Mouse (Mus musculus): ENCODE measurements around the gene Map3k14. TPM values are rescaled to one million over a fixed set of nuclear protein-coding genes. Genes with fewer than 3 reads are reported as not detected.

Map3k14 gene
- total and polyA plus RNA-seq, 2 experiments from 2014 or later = 1.5 to 6.7 TPM

GRCm38 (mm10) chr11:103170494-103171285 lies 96.6 kb downstream of the Map3k14 start, which contains the start of gene Fmnl1:
TSS of gene Fmnl1 (plus strand) at chr11:103171107.
- H3K27me3 ChIP-seq (ENCODE audit: insufficient read depth, low read length) = no peaks in the 10 kb centered on the region
- no peak for TF ChIP-seq CTCF (IDR thresholded peaks at IDR 0.05; ENCODE audit: low read depth)
- H3K4me1 ChIP-seq (ENCODE audit: insufficient read depth, low read length) = peaks cover 6% of the 10 kb centered on the region
- no peaks in the 10 kb centered on the region for H3K9me3 ChIP-seq (ENCODE audit: low read length)
- peak within 1 kb of the TSS; percentile 65 for H3K27ac ChIP-seq
- peak within 1 kb of the TSS; percentile 84 for H3K9ac ChIP-seq (replicated peaks; ENCODE audit: low read length)
- WGBS = under 1% methylated on average over 56 of the region's 84 CpGs
- peak; percentile 79 for ATAC-seq
- peak within 1 kb of the TSS; percentile 74 for H3K4me3 ChIP-seq (ENCODE audit: low read length)
- peak within 1 kb of the TSS; percentile 86 for H3K4me2 ChIP-seq (ENCODE audit: low read depth, low read length)
- H3K36me3 ChIP-seq (ENCODE audit: insufficient read depth, low read length) = no peaks in the 10 kb centered on the region
- DNase-seq (ENCODE audit: low spot score) = peak; percentile 80

GRCm38 (mm10) chr11:103170111-103170493 lies 97.2 kb downstream of the Map3k14 start:
- peak overlapping the region; percentile 86 for H3K4me2 ChIP-seq (ENCODE audit: low read depth, low read length)
- H3K4me3 ChIP-seq (ENCODE audit: low read length) = peak overlapping the region; percentile 74
- no peaks in the 10 kb centered on the region for H3K36me3 ChIP-seq (ENCODE audit: insufficient read depth, low read length)
- H3K9me3 ChIP-seq (ENCODE audit: low read length) = no peaks in the 10 kb centered on the region
- ATAC-seq (peak; percentile 8; the same call in 1 of the 2 replicates), DNase-seq (ENCODE audit: low spot score) (no peak)
- TF ChIP-seq CTCF (IDR thresholded peaks at IDR 0.05; ENCODE audit: low read depth) = no peak
- H3K4me1 ChIP-seq (ENCODE audit: insufficient read depth, low read length) = peaks cover 6% of the 10 kb centered on the region
- H3K9ac ChIP-seq (replicated peaks; ENCODE audit: low read length) = peak overlapping the region; percentile 84
- H3K27ac ChIP-seq = peak overlapping the region; percentile 65; the same call in 1 of the 2 replicates
- no peaks in the 10 kb centered on the region for H3K27me3 ChIP-seq (ENCODE audit: insufficient read depth, low read length)
- WGBS = 34% methylated on average over 3 of the region's 3 CpGs

Other genes starting within 250 kb of the Map3k14 start
- 61.0 and 71.5 TPM in 2 replicates for gene Nmt1, start 239.3 kb downstream of the Map3k14 start, total RNA-seq (2014; rRNA removed)
- gene Nmt1, start 239.3 kb downstream of the Map3k14 start, polyA plus RNA-seq (2015; fragmentation: Nextera tagmentation; extraction: Ambion mirVana) = 39.8 and 45.3 TPM in 2 replicates
- 176 and 187 TPM in 2 replicates for gene Dcakd, start 239.1 kb downstream of the Map3k14 start, total RNA-seq (2014; rRNA removed)
- gene Dcakd, start 239.1 kb downstream of the Map3k14 start, polyA plus RNA-seq (2015; fragmentation: Nextera tagmentation; extraction: Ambion mirVana) = 138 and 149 TPM in 2 replicates
- 9.4 and 13.8 TPM in 2 replicates for gene Plcd3, start 165.8 kb downstream of the Map3k14 start, total RNA-seq (2014; rRNA removed)
- 3.9 and 4.8 TPM in 2 replicates for gene Plcd3, start 165.8 kb downstream of the Map3k14 start, polyA plus RNA-seq (2015; fragmentation: Nextera tagmentation; extraction: Ambion mirVana)
- gene Acbd4, start 165.8 kb downstream of the Map3k14 start, total RNA-seq (2014; rRNA removed) = 13.2 and 19.0 TPM in 2 replicates
- gene Acbd4, start 165.8 kb downstream of the Map3k14 start, polyA plus RNA-seq (2015; fragmentation: Nextera tagmentation; extraction: Ambion mirVana) = 18.5 and 20.8 TPM in 2 replicates
- 15.1 and 15.8 TPM in 2 replicates for gene Hexim1, start 151.2 kb downstream of the Map3k14 start, total RNA-seq (2014; rRNA removed)
- 4.4 and 5.1 TPM in 2 replicates for gene Hexim1, start 151.2 kb downstream of the Map3k14 start, polyA plus RNA-seq (2015; fragmentation: Nextera tagmentation; extraction: Ambion mirVana)
- 28.9 and 40.4 TPM in 2 replicates for gene Hexim2, start 135.0 kb downstream of the Map3k14 start, total RNA-seq (2014; rRNA removed)
- 30.2 and 30.7 TPM in 2 replicates for gene Hexim2, start 135.0 kb downstream of the Map3k14 start, polyA plus RNA-seq (2015; fragmentation: Nextera tagmentation; extraction: Ambion mirVana)
- 12.8 and 15.5 TPM in 2 replicates for gene Fmnl1, start 96.4 kb downstream of the Map3k14 start, total RNA-seq (2014; rRNA removed)
- 6.4 and 6.9 TPM in 2 replicates for gene Fmnl1, start 96.4 kb downstream of the Map3k14 start, polyA plus RNA-seq (2015; fragmentation: Nextera tagmentation; extraction: Ambion mirVana)
- gene 1700023F06Rik, start 58.9 kb downstream of the Map3k14 start, total RNA-seq (2014; rRNA removed) = not detected in 2 replicates
- gene 1700023F06Rik, start 58.9 kb downstream of the Map3k14 start, polyA plus RNA-seq (2015; fragmentation: Nextera tagmentation; extraction: Ambion mirVana) = 3.7 and 4.7 TPM in 2 replicates
- 1.4 and 1.5 TPM in 2 replicates for gene Spata32, start 49.0 kb downstream of the Map3k14 start, total RNA-seq (2014; rRNA removed)
- 1.6 TPM in 2 replicates for gene Spata32, start 49.0 kb downstream of the Map3k14 start, polyA plus RNA-seq (2015; fragmentation: Nextera tagmentation; extraction: Ambion mirVana)
- gene Arhgap27, start 96.2 kb upstream of the Map3k14 start, total RNA-seq (2014; rRNA removed) = 7.7 and 12.2 TPM in 2 replicates
- gene Arhgap27, start 96.2 kb upstream of the Map3k14 start, polyA plus RNA-seq (2015; fragmentation: Nextera tagmentation; extraction: Ambion mirVana) = 5.5 and 5.9 TPM in 2 replicates
- 8.2 and 9.4 TPM in 2 replicates for gene Plekhm1, start 145.2 kb upstream of the Map3k14 start, total RNA-seq (2014; rRNA removed)
- 4.9 and 6.3 TPM in 2 replicates for gene Plekhm1, start 145.2 kb upstream of the Map3k14 start, polyA plus RNA-seq (2015; fragmentation: Nextera tagmentation; extraction: Ambion mirVana)
- under 0.01 TPM in 1 of 2 replicates, not detected in the other for gene Lrrc37a, start 237.1 kb upstream of the Map3k14 start, total RNA-seq (2014; rRNA removed)
- not detected in 2 replicates for gene Lrrc37a, start 237.1 kb upstream of the Map3k14 start, polyA plus RNA-seq (2015; fragmentation: Nextera tagmentation; extraction: Ambion mirVana)